Mouse (Mus musculus): ENCODE results near the gene Serpinb8.

- TF ChIP-seq CTCF (IDR thresholded peaks at IDR 0.05; ENCODE audit: borderline replicate concordance, control insufficient read depth, extremely low read depth, insufficient read depth, low read length, poor library complexity) (no peak), POLR2A (IDR thresholded peaks at IDR 0.05; ENCODE audit: control insufficient read depth, extremely low read depth, insufficient read depth, low read length, poor library complexity) (no peak)
Observed at GRCm38 (mm10) chr1:107614087-107614486, 24.3 kb downstream of the Serpinb8 start.

Data from thymus, adult 2 months (tissue).